Mouse (Mus musculus) right cerebral cortex, postnatal 10 days (tissue): ENCODE results near the gene Itm2b.
A peak's percentile ranks its signal among the peaks of the same experiment; 100 is the strongest.

Experiments
- DNase-seq, 2 experiments: peaks; one replicate each; pipeline ENCODE4 v3.0.0; 2021; ENCODE audit warnings: low spot score in 2 of 2

Itm2b gene

DNA sequence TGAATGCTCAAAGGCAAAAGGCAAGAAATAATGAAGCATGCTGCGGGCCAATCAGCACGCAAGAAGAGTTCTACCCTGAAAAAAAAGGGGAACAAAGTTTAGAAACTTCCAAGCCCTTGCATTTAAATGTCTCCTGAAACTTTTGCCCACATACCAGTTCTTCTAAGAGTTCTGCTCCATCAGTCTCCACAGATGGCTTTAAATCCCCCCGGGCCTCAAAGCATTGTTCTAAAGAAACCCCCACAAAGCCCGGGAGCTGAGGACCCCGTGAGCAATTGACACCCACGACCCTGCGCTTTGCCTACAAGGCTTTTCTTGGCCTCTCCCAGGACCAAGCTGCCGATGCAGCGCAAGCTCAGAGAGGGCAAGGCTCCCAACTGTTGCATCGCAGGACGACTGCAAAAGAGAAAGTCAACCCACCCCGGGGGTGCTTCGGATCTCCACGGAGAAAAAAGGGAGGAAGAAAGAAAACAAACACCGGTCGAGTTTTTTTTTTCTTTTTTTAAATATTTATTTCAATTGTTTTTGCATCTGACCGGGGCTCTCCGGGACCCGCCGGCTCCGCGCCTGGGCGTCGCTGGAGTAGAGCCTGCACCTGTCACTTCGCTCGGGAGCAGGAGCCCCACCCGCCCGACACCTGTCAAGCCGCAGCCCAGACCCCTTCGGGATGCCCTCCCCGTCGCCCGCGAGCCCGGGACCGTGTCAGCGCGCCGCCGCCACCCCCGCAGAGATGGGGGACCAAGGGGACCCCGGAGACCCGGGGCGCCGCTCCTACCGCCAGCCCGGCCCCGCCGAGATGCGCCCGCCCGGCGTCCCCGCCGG is 60.2 kb downstream of the Itm2b start:
- DNase-seq = peak; percentile 52

DNA sequence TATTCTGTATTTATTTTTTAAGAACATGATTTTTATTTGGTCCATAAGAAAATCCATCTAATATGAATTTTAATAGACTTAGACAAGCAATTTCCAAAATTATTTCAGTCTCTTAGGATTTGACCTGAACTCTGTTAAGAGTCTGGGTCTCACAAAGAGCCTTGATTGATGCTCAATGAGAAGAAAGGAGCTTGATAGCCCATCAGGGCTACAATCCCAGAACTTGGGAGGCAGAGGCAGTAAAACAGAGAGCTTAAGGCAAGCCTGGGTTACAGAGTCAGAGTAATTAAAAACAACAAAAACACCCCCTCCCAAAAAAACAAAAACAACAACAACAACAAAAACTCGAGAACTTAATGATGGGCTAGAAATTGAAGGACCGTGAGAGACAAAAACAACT is 61.1 kb downstream of the Itm2b start:
- DNase-seq = no peak

DNA sequence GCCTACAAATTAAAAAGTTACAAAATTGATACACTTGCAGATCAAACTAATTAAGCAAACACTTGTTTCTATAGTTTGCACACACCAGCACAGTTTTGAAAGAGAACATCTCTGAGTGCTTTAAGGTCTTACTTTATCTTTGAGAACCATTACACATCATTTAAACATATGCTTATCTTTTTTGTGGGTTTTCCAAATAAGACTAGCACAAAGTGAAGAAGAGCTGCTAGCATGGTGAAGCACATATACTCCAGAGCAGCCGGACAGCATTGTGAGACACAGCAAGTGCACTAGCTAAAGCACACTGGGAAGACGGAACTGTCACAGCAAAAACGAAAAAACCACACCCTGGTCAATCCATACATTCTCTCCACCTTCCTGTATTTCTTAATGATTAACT is 62.9 kb downstream of the Itm2b start:
- no peak for DNase-seq

DNA sequence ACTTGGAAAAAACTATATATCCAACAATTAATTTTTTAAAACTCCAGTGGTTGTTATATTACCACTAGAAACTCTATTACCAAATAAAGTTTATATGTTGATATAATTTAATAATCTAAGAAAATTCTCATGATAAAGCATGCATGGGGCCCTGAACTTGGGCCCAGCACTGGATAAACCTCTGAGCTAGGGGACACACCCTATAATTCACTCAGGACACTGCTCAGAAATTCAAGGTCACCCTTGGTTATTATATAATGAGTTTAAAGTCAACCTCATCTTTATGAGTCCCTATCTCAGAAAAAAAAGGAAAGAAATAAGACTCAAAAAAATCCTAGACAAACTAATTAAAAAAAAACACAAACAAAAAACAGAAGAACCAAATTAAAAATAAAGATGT is 68.2 kb downstream of the Itm2b start:
- no peak for DNase-seq

DNA sequence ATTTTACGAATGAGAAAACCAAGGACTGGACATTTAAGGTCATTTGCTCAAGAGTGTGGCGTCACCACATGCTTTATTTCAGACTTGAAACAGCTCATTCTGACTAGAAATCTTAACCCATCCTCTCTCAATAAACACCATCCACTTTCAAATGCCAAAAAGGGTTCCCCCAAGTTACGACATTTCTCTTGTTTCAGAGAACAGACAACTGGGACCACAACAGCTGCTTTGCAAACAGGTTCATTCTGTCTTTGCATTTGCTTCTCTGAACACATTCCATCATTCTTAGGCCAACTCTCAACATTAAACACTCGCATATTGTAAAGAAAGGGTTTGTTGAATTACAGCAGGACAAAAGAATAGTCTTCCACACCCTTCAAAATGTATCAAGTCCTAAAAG is 71.2 kb downstream of the Itm2b start:
- DNase-seq = no peak

DNA sequence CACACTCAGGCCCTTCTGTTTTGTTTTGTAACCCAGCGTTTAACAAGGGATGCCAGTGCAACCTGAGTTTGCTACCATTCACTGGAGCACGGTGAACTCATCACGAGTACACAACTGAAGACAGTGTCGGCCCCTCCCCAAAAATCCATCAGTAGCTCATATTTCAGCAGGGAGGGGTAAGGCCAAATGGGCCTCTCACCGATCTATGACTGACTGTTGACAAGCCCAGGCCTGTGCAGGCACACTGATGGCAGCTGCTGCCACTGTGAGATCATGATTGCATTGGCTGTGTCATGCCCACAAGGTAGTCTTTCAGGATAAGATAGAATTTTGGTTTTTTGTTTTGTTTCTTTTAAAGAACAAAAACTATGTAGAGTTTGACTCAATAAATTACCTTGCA is 71.7 kb downstream of the Itm2b start:
- no peak for DNase-seq

DNA sequence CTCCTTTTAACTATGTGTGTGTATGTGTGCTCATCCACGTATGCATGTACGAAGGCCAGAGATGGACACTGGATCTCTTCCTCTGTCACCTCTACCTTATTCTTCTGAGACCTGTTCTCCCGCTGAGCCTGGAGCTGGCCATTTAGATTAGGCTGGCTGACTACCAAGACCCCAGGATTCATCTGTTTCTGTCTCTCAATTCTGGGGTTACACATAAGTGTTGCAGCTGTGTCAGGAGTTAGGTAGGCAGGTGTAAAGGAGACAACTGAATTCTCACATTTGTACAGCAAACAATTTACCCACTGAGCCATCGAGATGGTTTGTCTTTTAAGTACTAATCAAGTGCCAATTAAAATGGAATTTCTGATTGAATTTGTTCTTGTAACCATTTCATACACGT is 72.2 kb downstream of the Itm2b start:
- no peak for DNase-seq
